Comparison of ENCODE assay signal across 16 mouse cellular contexts in the genomic region with DNA sequence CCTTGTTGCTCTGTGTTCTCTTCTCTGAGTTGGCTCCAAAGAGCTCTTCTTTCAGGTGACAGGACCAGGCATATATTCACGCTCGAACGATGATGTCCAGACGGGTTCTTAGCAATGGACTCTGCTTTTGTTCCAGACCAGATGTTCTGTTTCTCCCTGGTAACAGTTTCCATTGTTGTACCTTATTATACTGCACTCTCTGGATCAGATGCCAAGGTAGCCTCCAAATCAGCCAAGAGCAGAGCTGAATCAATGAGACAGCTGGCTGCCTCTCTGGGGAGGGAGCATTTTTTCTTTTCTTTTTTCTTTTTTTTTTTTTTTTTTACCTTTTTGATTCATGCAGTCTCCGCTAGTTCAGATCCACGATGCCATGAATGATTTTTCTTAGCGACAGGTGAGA. TPM values are rescaled to one million over a fixed set of nuclear protein-coding genes. Genes with fewer than 3 reads are reported as not detected.
A peak's percentile ranks its signal among the peaks of the same experiment; 100 is the strongest.
DNase-seq lines count a peak whose midpoint lies in the region; ATAC-seq lines count a peak whose summit lies in the region.
"Had no signal": no experiment of that assay in that cellular context is flagged by ENCODE, and none has a peak within 500 bp of the region (broad histone marks: within the 10 kb centered on the region; RNA-seq: fewer than 3 reads in every experiment).

No protein-coding gene starts in this region.

- H3K4me1 ChIP-seq in embryonic facial prominence, embryonic 10.5 days, result peaks cover 10% of the 10 kb centered on the region
- peaks cover 10% of the 10 kb centered on the region; the same call in 1 of the 2 replicates for H3K4me1 ChIP-seq in hindbrain, embryonic 12.5 days
- peaks cover 14% of the 10 kb centered on the region; the same call in 1 of the 2 replicates for H3K4me1 ChIP-seq in midbrain, embryonic 14.5 days (ENCODE audit: control insufficient read depth, insufficient read depth, low read length)

- H3K9ac ChIP-seq in hindbrain, embryonic 12.5 days, result no peak overlapping the region
- H3K9ac ChIP-seq in midbrain, embryonic 14.5 days (replicated peaks; ENCODE audit: low read length), result no peak overlapping the region

- peak overlapping the region; percentile 40; the same call in 1 of the 2 replicates for H3K27ac ChIP-seq in embryonic facial prominence, embryonic 10.5 days (replicated peaks)
- H3K27ac ChIP-seq in hindbrain, embryonic 12.5 days, result peak overlapping the region; percentile 68
- peak overlapping the region; percentile 49 for H3K27ac ChIP-seq in midbrain, embryonic 14.5 days (replicated peaks; ENCODE audit: low read depth, low read length)

- no peak overlapping the region for H3K4me2 ChIP-seq in hindbrain, embryonic 12.5 days (replicated peaks)
- 0 out of 2 replicates have a peak overlapping the region, but pooled peaks have one; percentile 15 for H3K4me2 ChIP-seq in midbrain, embryonic 14.5 days (ENCODE audit: low read length)

- H3K4me3 ChIP-seq in embryonic facial prominence, embryonic 10.5 days, result no peak overlapping the region
- no peak overlapping the region for H3K4me3 ChIP-seq in hindbrain, embryonic 12.5 days
- H3K4me3 ChIP-seq in midbrain, embryonic 14.5 days (replicated peaks; ENCODE audit: low read depth, low read length), result no peak overlapping the region
- H3K4me3 ChIP-seq: myocyte had no signal

- DNase-seq in brain, adult 2 months (ENCODE audit: low read depth, low spot score), result peak; percentile 22
- DNase-seq in embryonic facial prominence, embryonic 10.5 days (ENCODE audit: low spot score), result peak; percentile 10
- peak; percentile 68 for DNase-seq in midbrain, embryonic 14.5 days
- DNase-seq in adrenal gland, postnatal 4 days (ENCODE audit: low spot score in 2 of 2), result no peak
- DNase-seq in gastrocnemius, postnatal 10 days, result no peak
- DNase-seq: adrenal gland, postnatal 14 days; cerebellum, adult 8-10 months; heart, adult 18-20 months; heart, postnatal 10 days; lung, postnatal 10 days; thymus, adult 18-20 months had no signal

- peak; percentile 66 for ATAC-seq in hindbrain, embryonic 12.5 days (ENCODE audit: low FRiP score)
- ATAC-seq in midbrain, embryonic 14.5 days (ENCODE audit: low FRiP score, low TSS enrichment), result peak; percentile 77; the same call in 1 of the 2 replicates
- ATAC-seq in inflammation-experienced regulatory T-cells, adult 6 months, result no peak
- ATAC-seq: intestine, postnatal 0 days had no signal

- 74% methylated on average over 7 of the region's 7 CpGs for WGBS in embryonic facial prominence, embryonic 10.5 days
- 23% methylated on average over 7 of the region's 7 CpGs for WGBS in hindbrain, embryonic 12.5 days
- WGBS in midbrain, embryonic 14.5 days, result 13% methylated on average over 7 of the region's 7 CpGs

- H3K9me3 ChIP-seq in embryonic facial prominence, embryonic 10.5 days, result no peaks in the 10 kb centered on the region
- H3K9me3 ChIP-seq in hindbrain, embryonic 12.5 days (replicated peaks), result no peaks in the 10 kb centered on the region
- H3K9me3 ChIP-seq in midbrain, embryonic 14.5 days (ENCODE audit: control insufficient read depth, low read length), result no peaks in the 10 kb centered on the region

- no peaks in the 10 kb centered on the region for H3K27me3 ChIP-seq in embryonic facial prominence, embryonic 10.5 days (replicated peaks; ENCODE audit: low read depth, poor library complexity, severe bottlenecking)
- no peaks in the 10 kb centered on the region for H3K27me3 ChIP-seq in hindbrain, embryonic 12.5 days
- H3K27me3 ChIP-seq in midbrain, embryonic 14.5 days (ENCODE audit: control insufficient read depth, insufficient read depth, low read length), result no peaks in the 10 kb centered on the region

- no peaks in the 10 kb centered on the region for H3K36me3 ChIP-seq in embryonic facial prominence, embryonic 10.5 days (replicated peaks)
- H3K36me3 ChIP-seq in hindbrain, embryonic 12.5 days, result no peaks in the 10 kb centered on the region
- H3K36me3 ChIP-seq in midbrain, embryonic 14.5 days (ENCODE audit: control insufficient read depth, insufficient read depth, low read length), result no peaks in the 10 kb centered on the region

RNA-seq across cellular contexts. Expression of a gene that starts 50.9 kb away (rescaled TPM):
- 0.32 and 0.41 TPM in 2 replicates for polyA plus RNA-seq in embryonic facial prominence, embryonic 10.5 days (2016; fragmentation: Nextera tagmentation; extraction: Ambion mirVana)
- polyA plus RNA-seq in hindbrain, embryonic 12.5 days (2016; fragmentation: Nextera tagmentation; extraction: Ambion mirVana), result 22.5 and 27.0 TPM in 2 replicates
- 82.6 TPM in 2 replicates for polyA plus RNA-seq in midbrain, embryonic 14.5 days (2014; fragmentation: Nextera tagmentation; extraction: Ambion mirVana)
- not detected for polyA plus RNA-seq in inflammation-experienced regulatory T-cells, adult 6 months (2017; shearing (Covaris generic))
- total RNA-seq in adrenal gland, postnatal 4 days (2021), result 1 to 10 TPM; 3.6 to 4.4 TPM
- under 1 TPM in 1 of 2 experiments, not detected in 1; 0.09 TPM for total RNA-seq in gastrocnemius, postnatal 10 days (2021)
- total RNA-seq: heart, postnatal 10 days had no signal
- polyA plus RNA-seq: liver, adult 2 months; myocyte had no signal

Comparison
In these comparisons a context has a peak if more than half of its experiments do, and no peak if none do; other contexts are left out.
1. DNase-seq: peak in brain, adult 2 months (single experiment), embryonic facial prominence, embryonic 10.5 days (single experiment) and midbrain, embryonic 14.5 days (single experiment); none in adrenal gland, postnatal 4 days (0 of 2) and gastrocnemius, postnatal 10 days (single experiment).
2. RNA of a gene that starts 50.9 kb away (polyA plus RNA-seq): 82.6 TPM in midbrain, embryonic 14.5 days and 22.5 to 27.0 TPM in hindbrain, embryonic 12.5 days; 0.32 to 0.41 TPM in embryonic facial prominence, embryonic 10.5 days and not detected in inflammation-experienced regulatory T-cells, adult 6 months; every median in the first group is over 10 times any median in the second.
3. Peak in every context shown above with its lines, with median percentiles within 50 percentile points of each other: H3K27ac ChIP-seq.